Mouse (Mus musculus): ENCODE measurements around the gene Sipa1l2.

Gene Sipa1l2

GRCm38 (mm10) chr8:125569533-125570365 is at the start of gene Sipa1l2:
Sipa1l2 (minus strand) TSS chr8:125569808.
- WGBS, result under 1% methylated on average over 117 of the region's 129 CpGs

- 77% methylated on average over 16 of the region's 16 CpGs for WGBS
Measured at GRCm38 (mm10) chr8:125618543-125619335, 49.1 kb upstream of the Sipa1l2 start.

- WGBS, result 96% methylated on average over 5 of the region's 5 CpGs
Measured at GRCm38 (mm10) chr8:125616935-125617334, 47.3 kb upstream of the Sipa1l2 start.

GRCm38 (mm10) chr8:125616039-125616438 is 46.4 kb upstream of the Sipa1l2 start:
- WGBS, result 86% methylated on average over 3 of the region's 3 CpGs

GRCm38 (mm10) chr8:125613552-125613951 is 43.9 kb upstream of the Sipa1l2 start:
- WGBS, result 89% methylated on average over 2 of the region's 2 CpGs

GRCm38 (mm10) chr8:125611799-125612560 is 42.4 kb upstream of the Sipa1l2 start:
- 85% methylated on average over 21 of the region's 21 CpGs for WGBS

GRCm38 (mm10) chr8:125611024-125611798 is 41.6 kb upstream of the Sipa1l2 start:
- WGBS, result 72% methylated on average over 10 of the region's 10 CpGs

- WGBS, result 92% methylated on average over 6 of the region's 6 CpGs
Measured at GRCm38 (mm10) chr8:125609737-125610136, 40.1 kb upstream of the Sipa1l2 start.

GRCm38 (mm10) chr8:125607714-125608223 is 38.2 kb upstream of the Sipa1l2 start:
- 89% methylated on average over 4 of the region's 4 CpGs for WGBS

- 81% methylated on average over 3 of the region's 3 CpGs for WGBS
Measured at GRCm38 (mm10) chr8:125606937-125607336, 37.3 kb upstream of the Sipa1l2 start.

GRCm38 (mm10) chr8:125604817-125605512 is 35.4 kb upstream of the Sipa1l2 start:
- 77% methylated on average over 8 of the region's 8 CpGs for WGBS

GRCm38 (mm10) chr8:125604213-125604816 is 34.7 kb upstream of the Sipa1l2 start:
- 90% methylated on average over 18 of the region's 18 CpGs for WGBS

GRCm38 (mm10) chr8:125603312-125603840 is 33.8 kb upstream of the Sipa1l2 start:
- WGBS, result 90% methylated on average over 8 of the region's 8 CpGs

- 85% methylated on average over 12 of the region's 12 CpGs for WGBS
Measured at GRCm38 (mm10) chr8:125600033-125600686, 30.6 kb upstream of the Sipa1l2 start.

GRCm38 (mm10) chr8:125595571-125596508 is 26.2 kb upstream of the Sipa1l2 start:
- WGBS, result 42% methylated on average over 17 of the region's 17 CpGs

GRCm38 (mm10) chr8:125590363-125590762 is 20.8 kb upstream of the Sipa1l2 start:
- WGBS, result 75% methylated on average over 3 of the region's 3 CpGs

- WGBS, result 49% methylated on average over 7 of the region's 7 CpGs
Measured at GRCm38 (mm10) chr8:125586587-125586986, 17.0 kb upstream of the Sipa1l2 start.

- 70% methylated on average over 3 of the region's 3 CpGs for WGBS
Measured at GRCm38 (mm10) chr8:125584276-125584675, 14.7 kb upstream of the Sipa1l2 start.

Measured in cerebral cortex, adult 2 months (tissue).